Mouse (Mus musculus) liver, postnatal 0 days (tissue): ENCODE results near the gene Pcsk5.

Experiments
- CTCF ChIP-seq: sonication (generic); IDR thresholded peaks from 2 replicates; pipeline ENCODE4 v1.5.1; 2016; ENCODE audit warnings: antibody characterized with exemption, low read depth
- EP300 ChIP-seq: IDR thresholded peaks from 2 replicates; pipeline ENCODE4 v1.6.1; 2016; ENCODE audit warnings: antibody characterized with exemption, low read depth, mild to moderate bottlenecking

- TF ChIP-seq CTCF: no peak
- TF ChIP-seq EP300: no peak
Observed at GRCm38 (mm10) chr19:17574564-17574963, 262.9 kb downstream of the Pcsk5 start.
